Mouse (Mus musculus) olfactory bulb, adult 2 months (tissue): ENCODE measurements around the gene Frg2f1. TPM values are rescaled to one million over a fixed set of nuclear protein-coding genes. Genes with fewer than 3 reads are reported as not detected.

Experiments used
- H3K27ac ChIP-seq: fragments of 200-500 bp; 2 replicates; pipeline ENCODE4 v1.5.1; 2012; ENCODE audit warnings: low read depth, low read length; ENCODE audit not compliant: insufficient read depth
- H3K4me1 ChIP-seq: fragments of 200-500 bp; 2 replicates; pipeline ENCODE4 v1.6.1; 2012; ENCODE audit warnings: low read length; ENCODE audit not compliant: control insufficient read depth, insufficient read depth
- H3K4me3 ChIP-seq: fragments of 200-500 bp; 2 replicates; pipeline ENCODE4 v1.5.1; 2012; ENCODE audit warnings: mild to moderate bottlenecking, low read depth, low read length, moderate library complexity; ENCODE audit not compliant: insufficient read depth
- CTCF ChIP-seq: fragments of 200-500 bp; IDR thresholded peaks from 2 replicates; pipeline ENCODE4 v1.5.1; 2012; ENCODE audit warnings: low read depth, mild to moderate bottlenecking, low read length, moderate library complexity; ENCODE audit not compliant: insufficient read depth
- POLR2A ChIP-seq: fragments of 200-500 bp; IDR thresholded peaks from 2 replicates; pipeline ENCODE4 v1.6.1; 2012; ENCODE audit warnings: mild to moderate bottlenecking, low read depth, low read length, moderate library complexity; ENCODE audit not compliant: insufficient read depth
- WGBS: fragments of 180-500 bp; shearing (Covaris S2); methylation state at CpG from one replicate; pipeline ENCODE4 v1.1.7; 2018; 5-methylcytosine and 5-hydroxymethylcytosine counted together
- polyA plus RNA-seq: library from polyadenylated mRNA; stranded (reverse); fragments of >200 nt; gene quantifications from 2 replicates; pipeline ENCODE4 v1.2.4, GENCODE M21; 2012; ENCODE audit warnings: low replicate concordance; ENCODE audit not compliant: missing spikeins, insufficient read depth, insufficient read length

Frg2f1 gene
- polyA plus RNA-seq, 1 experiment, result not detected

- TF ChIP-seq POLR2A, result no peak
- no peak for TF ChIP-seq CTCF
- 81% methylated on average over 4 of the region's 4 CpGs for WGBS
- Histone ChIP-seq H3K4me3 (no peak overlapping the region), H3K27ac (no peak overlapping the region), H3K4me1 (no peaks in the 10 kb centered on the region)
These were observed 15.8 kb downstream of the Frg2f1 start for GRCm38 (mm10) chr4:119523575-119523974.

- H3K4me3 ChIP-seq, result no peak overlapping the region
- 57% methylated on average over 3 of the region's 3 CpGs for WGBS
- H3K27ac ChIP-seq, result no peak overlapping the region
- H3K4me1 ChIP-seq, result no peaks in the 10 kb centered on the region
- TF ChIP-seq CTCF, result no peak
- no peak for TF ChIP-seq POLR2A
These were observed 26.6 kb downstream of the Frg2f1 start for GRCm38 (mm10) chr4:119512731-119513141.

- peaks cover 3% of the 10 kb centered on the region for H3K4me1 ChIP-seq
- WGBS, result 74% methylated on average over 2 of the region's 2 CpGs
These were observed 27.7 kb downstream of the Frg2f1 start for GRCm38 (mm10) chr4:119511591-119511990.

GRCm38 (mm10) chr4:119498319-119498848 is 40.9 kb downstream of the Frg2f1 start:
- Histone ChIP-seq H3K4me1 (no peaks in the 10 kb centered on the region), H3K27ac (no peak overlapping the region), H3K4me3 (no peak overlapping the region)
- no peak for TF ChIP-seq CTCF
- no peak for TF ChIP-seq POLR2A
- WGBS, result 74% methylated on average over 5 of the region's 5 CpGs

More at GRCm38 (mm10) chr4:119511591-119511990, 27.7 kb downstream of the Frg2f1 start:
- no peak for TF ChIP-seq POLR2A
- TF ChIP-seq CTCF, result no peak
- Histone ChIP-seq H3K27ac (no peak overlapping the region), H3K4me3 (no peak overlapping the region)

GRCm38 (mm10) chr4:119492933-119493327 is 46.4 kb downstream of the Frg2f1 start:
- TF ChIP-seq POLR2A (no peak), CTCF (no peak)
- 51% methylated on average over 10 of the region's 10 CpGs for WGBS
- H3K27ac ChIP-seq, result 0 out of 2 replicates have a peak overlapping the region, but pooled peaks have one; percentile 3
- no peaks in the 10 kb centered on the region for H3K4me1 ChIP-seq
- peak overlapping the region; percentile 67 for H3K4me3 ChIP-seq

GRCm38 (mm10) chr4:119492291-119492932 is 46.9 kb downstream of the Frg2f1 start, which contains the start of gene Rimkla:
Gene Rimkla (minus strand): TSS chr4:119492628.
- TF ChIP-seq POLR2A, result 0 out of 2 replicates have a peak, but pooled peaks have one; percentile 49
- no peak for TF ChIP-seq CTCF
- under 1% methylated on average over 77 of the region's 77 CpGs for WGBS
- Histone ChIP-seq H3K4me1 (no peaks in the 10 kb centered on the region), H3K4me3 (peak within 1 kb of the TSS; percentile 67), H3K27ac (0 out of 2 replicates have a peak within 1 kb of the TSS, but pooled peaks have one; percentile 3)

GRCm38 (mm10) chr4:119490806-119491205 is 48.5 kb downstream of the Frg2f1 start:
- TF ChIP-seq CTCF, result no peak
- TF ChIP-seq POLR2A, result no peak
- Histone ChIP-seq H3K4me1 (0 out of 2 replicates have a peak, but pooled peaks cover 3% of the 10 kb centered on the region), H3K4me3 (no peak overlapping the region), H3K27ac (no peak overlapping the region)
- WGBS, result 73% methylated on average over 3 of the region's 3 CpGs

GRCm38 (mm10) chr4:119489666-119490065 is 49.7 kb downstream of the Frg2f1 start:
- no peak overlapping the region for H3K27ac ChIP-seq
- H3K4me1 ChIP-seq, result 0 out of 2 replicates have a peak, but pooled peaks cover 3% of the 10 kb centered on the region
- 53% methylated on average over 10 of the region's 10 CpGs for WGBS
- TF ChIP-seq CTCF (no peak), POLR2A (no peak)
- no peak overlapping the region for H3K4me3 ChIP-seq

- no peak for TF ChIP-seq POLR2A
- no peak for TF ChIP-seq CTCF
- H3K4me3 ChIP-seq, result no peak overlapping the region
- 78% methylated on average over 7 of the region's 7 CpGs for WGBS
These were observed 54.4 kb downstream of the Frg2f1 start for GRCm38 (mm10) chr4:119484882-119485281.

GRCm38 (mm10) chr4:119483051-119483450 is 56.3 kb downstream of the Frg2f1 start:
- TF ChIP-seq CTCF, result no peak
- no peak for TF ChIP-seq POLR2A
- WGBS, result 64% methylated on average over 9 of the region's 9 CpGs
- H3K4me3 ChIP-seq, result no peak overlapping the region
- no peak overlapping the region for H3K27ac ChIP-seq
- 0 out of 2 replicates have a peak, but pooled peaks cover 3% of the 10 kb centered on the region for H3K4me1 ChIP-seq

More at GRCm38 (mm10) chr4:119484882-119485281, 54.4 kb downstream of the Frg2f1 start:
- Histone ChIP-seq H3K4me1 (0 out of 2 replicates have a peak, but pooled peaks cover 3% of the 10 kb centered on the region), H3K27ac (no peak overlapping the region)

Other genes with a start within 250 kb of the Frg2f1 start
- gene Ybx1, start 244.9 kb downstream of the Frg2f1 start, polyA plus RNA-seq, result 690 TPM in 1 of 2 replicates, not detected in the other
- gene Ppih, start 219.0 kb downstream of the Frg2f1 start, polyA plus RNA-seq, result not detected in 2 replicates
- gene Ccdc30, start 124.0 kb downstream of the Frg2f1 start, polyA plus RNA-seq, result not detected in 2 replicates
- gene Ppcs, start 117.1 kb downstream of the Frg2f1 start, polyA plus RNA-seq, result not detected in 2 replicates
- not detected in 2 replicates for gene Zmynd12, start 116.7 kb downstream of the Frg2f1 start, polyA plus RNA-seq
- not detected in 2 replicates for gene Rimkla, start 46.9 kb downstream of the Frg2f1 start, polyA plus RNA-seq
- 98.3 TPM in 1 of 2 replicates, not detected in the other for gene Foxj3, start 2.5 kb downstream of the Frg2f1 start, polyA plus RNA-seq
- not detected in 2 replicates for gene Guca2a, start 98.2 kb upstream of the Frg2f1 start, polyA plus RNA-seq
- not detected in 2 replicates for gene Guca2b, start 119.4 kb upstream of the Frg2f1 start, polyA plus RNA-seq
- 55.7 TPM in 1 of 2 replicates, not detected in the other for gene Hivep3, start 194.3 kb upstream of the Frg2f1 start, polyA plus RNA-seq